Mouse (Mus musculus): ENCODE data around the gene Lrfn2. TPM values are rescaled to one million over a fixed set of nuclear protein-coding genes. Genes with fewer than 3 reads are reported as not detected.

Lrfn2 gene
- polyA plus RNA-seq, 1 experiment: 0.22 TPM

- DNase-seq: no peak
- 85% methylated on average over 1 of the region's 1 CpGs for WGBS
These were observed 192.0 kb downstream of the Lrfn2 start for GRCm38 (mm10) chr17:49124166-49124565.

DNA sequence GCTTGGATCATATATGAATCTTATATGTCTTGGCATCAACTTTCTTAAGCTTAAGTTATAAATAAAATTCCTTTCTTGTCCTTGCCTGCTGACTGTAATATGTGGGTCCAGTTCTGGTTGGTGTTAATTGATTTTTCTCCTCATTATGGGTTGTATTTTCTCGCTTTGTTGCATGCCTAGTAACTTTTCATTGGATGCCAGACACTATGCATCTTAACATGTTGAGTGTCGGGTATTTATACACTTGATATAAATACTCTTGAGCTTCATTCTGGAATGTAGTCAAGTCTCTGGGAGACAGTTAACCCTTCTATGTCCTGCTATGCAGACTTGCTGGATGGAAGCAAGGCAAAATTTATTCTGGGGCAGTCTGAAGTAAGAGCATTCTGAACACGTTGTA is 192.5 kb downstream of the Lrfn2 start:
- H3K4me3 ChIP-seq (ENCODE audit: insufficient read depth, low read depth, low read length): no peak overlapping the region
- no peaks in the 10 kb centered on the region for H3K4me1 ChIP-seq (ENCODE audit: control insufficient read depth, insufficient read depth, low read length)
- H3K27ac ChIP-seq (ENCODE audit: insufficient read depth, low read depth, low read length): no peak overlapping the region
- TF ChIP-seq POLR2A (IDR thresholded peaks at IDR 0.05; ENCODE audit: low read depth, low read length): no peak
- TF ChIP-seq CTCF (conservative IDR thresholded peaks at IDR 0.05; ENCODE audit: insufficient read depth, insufficient read length, low read depth, low read length): no peak
- no peaks in the 10 kb centered on the region for H3K36me3 ChIP-seq (ENCODE audit: control insufficient read depth, insufficient read depth, low read length)
- no peak for DNase-seq
- no peaks in the 10 kb centered on the region for H3K27me3 ChIP-seq (replicated peaks; ENCODE audit: control insufficient read depth, insufficient read depth, low read length)
- 71% methylated on average over 3 of the region's 3 CpGs for WGBS

More at GRCm38 (mm10) chr17:49124166-49124565, 192.0 kb downstream of the Lrfn2 start:
- Histone ChIP-seq H3K27ac (ENCODE audit: insufficient read depth, low read depth, low read length) (no peak overlapping the region), H3K27me3 (replicated peaks; ENCODE audit: control insufficient read depth, insufficient read depth, low read length) (no peaks in the 10 kb centered on the region), H3K36me3 (ENCODE audit: control insufficient read depth, insufficient read depth, low read length) (no peaks in the 10 kb centered on the region), H3K4me3 (ENCODE audit: insufficient read depth, low read depth, low read length) (no peak overlapping the region), H3K4me1 (ENCODE audit: control insufficient read depth, insufficient read depth, low read length) (no peaks in the 10 kb centered on the region)
- no peak; the same call in 1 of the 2 replicates for TF ChIP-seq CTCF (conservative IDR thresholded peaks at IDR 0.05; ENCODE audit: insufficient read depth, insufficient read length, low read depth, low read length)
- no peak for TF ChIP-seq POLR2A (IDR thresholded peaks at IDR 0.05; ENCODE audit: low read depth, low read length)
